Mouse (Mus musculus) midbrain, embryonic 12.5 days (tissue): Measurements from ENCODE around the gene E130114P18Rik. TPM values are rescaled to one million over a fixed set of nuclear protein-coding genes. Genes with fewer than 3 reads are reported as not detected.
A peak's percentile ranks its signal among the peaks of the same experiment; 100 is the strongest.

Experiments used
- ATAC-seq: fragments of 200-750 bp; cut with Nextera tagmentation; 2 replicates; pipeline ENCODE4 v1.8.0; 2017; ENCODE audit warnings: low read depth, moderate TSS enrichment, moderate library complexity; ENCODE audit not compliant: low FRiP score
- H3K27ac ChIP-seq: fragments of 300-500 bp; sonication (generic); replicated peaks from 2 replicates; pipeline ENCODE4 v1.5.1; 2016; ENCODE audit warnings: mild to moderate bottlenecking
- H3K27me3 ChIP-seq: fragments of 300-500 bp; sonication (generic); 2 replicates; pipeline ENCODE4 v1.6.1; 2016; ENCODE audit warnings: mild to moderate bottlenecking
- H3K36me3 ChIP-seq: fragments of 300-500 bp; sonication (generic); 2 replicates; pipeline ENCODE4 v1.6.1; 2016
- H3K4me1 ChIP-seq: fragments of 300-500 bp; sonication (generic); 2 replicates; pipeline ENCODE4 v1.6.1; 2016
- H3K4me2 ChIP-seq: fragments of 300-500 bp; sonication (generic); replicated peaks from 2 replicates; pipeline ENCODE4 v1.6.1; 2016; ENCODE audit warnings: mild to moderate bottlenecking, moderate library complexity
- H3K4me3 ChIP-seq: fragments of 300-500 bp; sonication (generic); 2 replicates; pipeline ENCODE4 v1.5.1; 2016; ENCODE audit warnings: mild to moderate bottlenecking
- H3K9ac ChIP-seq: fragments of 300-500 bp; sonication (generic); replicated peaks from 2 replicates; pipeline ENCODE4 v1.6.1; 2016; ENCODE audit warnings: mild to moderate bottlenecking, moderate library complexity
- H3K9me3 ChIP-seq: fragments of 300-500 bp; sonication (generic); 2 replicates; pipeline ENCODE4 v1.6.1; 2016; ENCODE audit warnings: mild to moderate bottlenecking
- WGBS: fragments of 180-500 bp; shearing (Covaris S2); methylation state at CpG from one replicate; pipeline ENCODE4 v1.1.7; 2016; 5-methylcytosine and 5-hydroxymethylcytosine counted together
- polyA plus RNA-seq: library from polyadenylated mRNA; unstranded; fragments of >200 nt; fragmentation: Nextera tagmentation; extraction: Ambion mirVana; gene quantifications from 2 replicates; pipeline ENCODE4 v1.2.1, GENCODE M21; 2016

Gene E130114P18Rik
- polyA plus RNA-seq: 11.5 and 16.5 TPM in 2 replicates

DNA sequence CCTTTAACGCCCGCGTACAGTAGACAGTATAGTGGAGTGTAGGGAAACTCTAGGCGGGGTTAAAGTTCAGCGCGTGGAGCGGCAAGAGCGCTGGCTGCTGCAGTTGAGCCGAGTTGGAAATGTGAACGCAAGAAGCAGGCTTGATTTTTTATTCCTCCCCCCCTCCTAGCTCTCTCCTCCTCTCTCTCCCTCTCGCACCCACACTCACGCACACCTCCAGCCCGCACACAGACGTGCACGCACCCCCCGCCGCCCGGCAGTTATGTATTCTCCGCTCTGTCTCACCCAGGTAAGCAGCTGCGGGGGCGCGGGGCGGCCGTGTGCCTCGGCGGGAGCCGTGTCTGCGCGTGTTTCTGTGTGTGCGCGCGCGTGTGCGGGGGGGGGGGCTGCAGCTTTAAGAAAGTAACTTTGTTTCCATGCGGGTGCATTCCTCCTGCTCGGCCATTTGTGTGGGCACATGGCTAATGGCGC lies at the start of gene E130114P18Rik:
Gene E130114P18Rik (minus strand): TSS at position 373 of the 471 bp plus-strand sequence.
- ATAC-seq: peak; percentile 64
- peak within 1 kb of the TSS; percentile 87 for H3K4me2 ChIP-seq
- peaks cover 67% of the 10 kb centered on the region for H3K27me3 ChIP-seq
- peaks cover under 1% of the 10 kb centered on the region; the same call in 1 of the 2 replicates for H3K36me3 ChIP-seq
- no peaks in the 10 kb centered on the region for H3K9me3 ChIP-seq
- peak within 1 kb of the TSS; percentile 91 for H3K4me3 ChIP-seq
- H3K27ac ChIP-seq: peak within 1 kb of the TSS; percentile 87
- under 1% methylated on average over 37 of the region's 37 CpGs for WGBS
- H3K9ac ChIP-seq: peak within 1 kb of the TSS; percentile 94
- H3K4me1 ChIP-seq: peaks cover 40% of the 10 kb centered on the region

DNA sequence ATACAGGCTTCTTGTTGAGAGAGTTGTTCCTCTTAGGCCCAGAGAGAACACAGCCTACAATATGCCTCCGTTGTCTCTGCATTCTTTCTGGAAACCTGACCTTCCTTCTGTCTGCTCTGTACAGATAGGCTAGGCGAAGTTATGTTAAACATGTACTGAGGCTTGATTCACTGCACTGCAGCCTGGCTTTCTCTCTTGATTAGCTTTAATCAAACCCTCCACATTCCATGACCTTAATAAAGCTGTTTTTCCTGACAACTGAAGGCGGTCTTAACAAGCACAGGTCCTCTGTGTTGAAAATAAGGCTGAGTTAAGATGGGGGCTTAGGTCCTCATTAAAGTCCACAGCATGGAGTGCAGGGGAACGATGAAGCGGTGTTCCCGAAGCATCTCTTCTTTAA lies 49.2 kb upstream of the E130114P18Rik start:
- Histone ChIP-seq H3K27me3 (peaks cover 50% of the 10 kb centered on the region), H3K9ac (no peak overlapping the region), H3K4me3 (no peak overlapping the region), H3K4me1 (peaks cover 58% of the 10 kb centered on the region), H3K27ac (no peak overlapping the region), H3K36me3 (no peaks in the 10 kb centered on the region), H3K4me2 (no peak overlapping the region), H3K9me3 (no peaks in the 10 kb centered on the region)
- ATAC-seq: 0 out of 2 replicates have a peak, but pooled peaks have one; percentile 14
- WGBS: 52% methylated on average over 6 of the region's 6 CpGs

DNA sequence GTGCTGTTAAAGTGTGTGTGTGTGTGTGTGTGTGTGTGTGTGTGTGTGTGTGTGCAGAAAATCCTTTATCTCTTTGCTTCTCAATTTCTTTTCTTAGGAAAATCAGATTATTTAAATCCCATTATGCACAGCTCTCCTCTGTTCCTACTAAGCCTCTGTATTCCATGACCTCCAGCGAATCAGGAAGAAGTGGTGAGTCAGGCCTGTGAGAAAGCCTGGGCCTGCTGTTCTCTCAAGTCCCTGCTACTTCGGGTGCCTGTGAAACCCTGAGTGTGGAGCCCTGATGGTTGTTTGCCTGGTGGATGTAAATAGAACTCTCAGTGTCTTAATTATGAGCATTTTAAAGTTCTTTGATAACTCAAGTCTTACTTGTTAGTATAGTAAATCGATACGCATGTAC lies 48.0 kb upstream of the E130114P18Rik start:
- H3K9me3 ChIP-seq: no peaks in the 10 kb centered on the region
- H3K4me3 ChIP-seq: no peak overlapping the region
- 49% methylated on average over 4 of the region's 4 CpGs for WGBS
- H3K36me3 ChIP-seq: no peaks in the 10 kb centered on the region
- ATAC-seq: peak; percentile 96
- no peak overlapping the region for H3K9ac ChIP-seq
- H3K27ac ChIP-seq: peak overlapping the region; percentile 35
- H3K27me3 ChIP-seq: peaks cover 49% of the 10 kb centered on the region
- H3K4me1 ChIP-seq: peaks cover 58% of the 10 kb centered on the region
- no peak overlapping the region for H3K4me2 ChIP-seq

DNA sequence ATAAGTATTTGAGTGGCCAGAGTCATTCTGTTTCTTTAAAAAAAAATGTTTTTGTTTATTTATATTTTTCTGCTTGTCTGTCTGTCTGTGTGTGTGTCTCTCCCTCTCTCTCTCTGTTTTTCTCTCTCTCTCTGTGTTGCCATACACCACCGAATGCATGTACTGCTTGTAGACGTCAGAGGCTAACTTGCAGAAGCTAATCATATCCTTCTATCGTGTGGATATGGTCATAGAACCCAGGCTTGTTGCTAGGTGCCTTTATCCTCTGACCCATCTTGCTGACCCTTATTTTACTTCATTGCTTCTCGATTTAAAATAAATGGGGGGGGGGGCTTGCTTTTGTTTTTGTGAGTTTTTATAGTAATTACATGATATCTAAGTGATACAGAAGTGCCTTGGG lies 47.6 kb upstream of the E130114P18Rik start:
- peak; percentile 75 for ATAC-seq
- Histone ChIP-seq H3K9me3 (no peaks in the 10 kb centered on the region), H3K36me3 (no peaks in the 10 kb centered on the region), H3K4me1 (peaks cover 58% of the 10 kb centered on the region), H3K27me3 (peaks cover 50% of the 10 kb centered on the region), H3K9ac (no peak overlapping the region), H3K4me2 (no peak overlapping the region), H3K4me3 (no peak overlapping the region), H3K27ac (peak overlapping the region; percentile 35)
- 18% methylated on average over 4 of the region's 4 CpGs for WGBS

DNA sequence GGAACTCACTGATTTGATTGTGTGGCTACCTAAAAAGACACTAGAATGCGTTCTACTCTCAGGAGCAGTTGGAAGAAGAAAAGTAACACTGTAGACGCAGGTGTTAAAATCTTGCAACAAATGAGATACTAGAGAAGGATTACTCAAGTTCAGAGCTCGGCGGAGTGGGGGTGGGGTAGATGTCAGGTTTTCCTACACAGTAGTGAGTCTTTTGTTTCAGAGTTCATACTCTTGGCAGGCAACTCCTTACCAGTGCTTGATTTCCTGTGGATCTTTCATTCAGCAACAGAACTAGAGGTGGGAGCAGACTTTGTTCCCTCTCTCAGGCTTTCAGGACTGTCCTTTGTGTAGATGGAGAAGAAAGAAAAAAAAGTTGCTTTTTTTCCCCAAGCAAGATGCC lies 46.6 kb upstream of the E130114P18Rik start:
- ATAC-seq: no peak
- no peak overlapping the region for H3K4me3 ChIP-seq
- no peak overlapping the region for H3K4me2 ChIP-seq
- 39% methylated on average over 4 of the region's 4 CpGs for whole genome bisulfite sequencing
- no peaks in the 10 kb centered on the region for H3K36me3 ChIP-seq
- no peaks in the 10 kb centered on the region for H3K9me3 ChIP-seq
- H3K27me3 ChIP-seq: peaks cover 47% of the 10 kb centered on the region
- peaks cover 54% of the 10 kb centered on the region for H3K4me1 ChIP-seq
- H3K9ac ChIP-seq: no peak overlapping the region
- no peak overlapping the region; the same call in 1 of the 2 replicates for H3K27ac ChIP-seq

DNA sequence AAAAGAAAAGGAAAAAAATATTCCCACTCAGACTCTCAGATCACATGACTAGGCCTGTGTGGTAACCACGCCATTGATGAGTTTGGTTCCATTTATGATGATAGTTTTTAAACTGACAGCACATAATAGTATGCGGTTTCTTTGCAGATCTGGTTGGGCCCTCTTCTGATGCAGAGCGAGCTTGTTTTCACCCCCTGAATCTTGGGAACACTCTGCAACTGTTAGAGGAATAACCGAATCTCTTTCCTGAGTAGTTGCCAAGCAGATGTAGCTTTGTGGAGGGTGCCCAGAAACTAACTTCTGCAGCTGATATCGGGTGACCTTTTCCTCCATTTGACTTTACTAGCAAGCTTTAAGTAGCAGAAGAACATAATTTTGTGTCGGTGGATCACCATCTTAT lies 45.6 kb upstream of the E130114P18Rik start:
- Histone ChIP-seq H3K9ac (no peak overlapping the region), H3K27ac (no peak overlapping the region), H3K4me2 (no peak overlapping the region), H3K36me3 (no peaks in the 10 kb centered on the region), H3K4me1 (peaks cover 55% of the 10 kb centered on the region), H3K9me3 (no peaks in the 10 kb centered on the region), H3K27me3 (peaks cover 43% of the 10 kb centered on the region), H3K4me3 (no peak overlapping the region)
- ATAC-seq: no peak
- 94% methylated on average over 6 of the region's 6 CpGs for WGBS

DNA sequence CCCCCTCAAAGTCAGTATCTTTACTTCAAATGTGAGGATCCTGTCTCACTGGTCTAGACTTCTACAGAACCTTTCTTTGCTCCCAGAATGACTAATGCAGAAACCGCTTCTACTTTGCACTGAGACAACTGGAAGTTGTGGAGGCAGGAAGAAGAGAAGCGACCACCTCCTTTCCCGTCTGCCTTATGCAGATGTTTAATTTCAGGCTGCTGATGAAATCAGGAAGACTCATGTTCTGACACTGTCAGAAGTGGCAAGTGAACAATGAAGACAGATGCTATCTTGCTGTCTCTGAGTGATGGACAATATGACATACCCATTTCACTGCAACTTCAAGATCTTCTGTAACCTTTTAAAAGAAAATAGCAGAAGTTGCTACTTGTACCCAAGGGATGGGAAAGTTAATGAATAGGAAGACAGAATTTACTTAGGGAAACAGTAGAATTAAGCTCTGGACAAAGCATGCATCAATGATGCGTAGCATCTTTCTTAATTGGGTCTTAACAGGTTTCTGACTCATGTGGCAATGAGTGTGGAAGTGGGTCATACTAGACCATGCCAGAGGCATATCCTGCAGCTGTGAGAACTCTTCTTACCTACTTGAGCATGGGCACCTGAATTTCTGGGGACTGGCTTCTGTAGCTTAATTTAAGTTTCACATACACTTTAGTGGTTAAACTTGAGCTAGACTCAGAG lies 43.8 kb upstream of the E130114P18Rik start:
- no peaks in the 10 kb centered on the region for H3K36me3 ChIP-seq
- H3K4me3 ChIP-seq: no peak overlapping the region
- H3K27ac ChIP-seq: no peak overlapping the region
- WGBS: 91% methylated on average over 4 of the region's 4 CpGs
- ATAC-seq: no peak
- peaks cover 37% of the 10 kb centered on the region for H3K4me1 ChIP-seq
- no peaks in the 10 kb centered on the region for H3K9me3 ChIP-seq
- peaks cover 26% of the 10 kb centered on the region for H3K27me3 ChIP-seq
- H3K4me2 ChIP-seq: no peak overlapping the region
- H3K9ac ChIP-seq: no peak overlapping the region

DNA sequence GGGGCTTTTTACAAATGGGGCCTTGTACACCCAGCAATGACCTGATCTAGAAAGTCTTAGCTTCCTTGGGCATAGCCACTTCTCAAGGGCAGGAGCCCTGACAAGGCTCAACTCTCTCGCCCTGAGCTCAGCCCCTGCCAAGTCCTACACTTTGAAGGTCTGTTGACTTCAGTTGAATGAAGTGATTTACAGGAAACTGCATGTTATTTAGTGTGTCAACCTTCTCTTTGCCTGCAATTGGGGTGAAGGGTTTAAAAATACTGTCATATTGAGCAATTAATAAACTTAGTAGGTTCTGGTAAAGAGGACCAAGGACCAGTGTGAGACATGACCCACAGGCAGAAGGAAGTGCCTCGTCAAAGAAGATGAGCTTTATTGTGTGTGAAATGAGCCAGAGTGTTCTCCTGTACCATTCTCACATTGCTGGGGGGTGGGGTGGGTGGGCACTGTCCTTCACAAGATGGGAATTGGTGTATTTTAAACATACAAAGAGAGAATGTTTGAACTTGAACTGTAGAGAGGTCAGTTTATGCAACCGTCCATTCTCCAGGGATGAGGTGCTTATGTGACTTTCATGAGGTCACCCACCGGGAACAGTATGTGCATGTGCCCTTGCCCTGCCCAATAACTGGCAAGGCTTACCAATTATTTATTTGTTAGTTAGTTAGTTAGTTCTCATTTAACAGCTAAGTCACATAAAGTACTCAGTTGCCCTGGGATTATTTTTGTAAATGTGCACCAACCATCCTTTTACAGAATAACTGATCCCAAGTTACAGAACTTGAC lies 42.8 kb upstream of the E130114P18Rik start:
- no peak for ATAC-seq
- no peak overlapping the region for H3K27ac ChIP-seq
- WGBS: 85% methylated on average over 4 of the region's 4 CpGs
- peaks cover 23% of the 10 kb centered on the region for H3K27me3 ChIP-seq
- no peaks in the 10 kb centered on the region for H3K9me3 ChIP-seq
- peaks cover 27% of the 10 kb centered on the region for H3K4me1 ChIP-seq
- H3K9ac ChIP-seq: no peak overlapping the region
- no peaks in the 10 kb centered on the region for H3K36me3 ChIP-seq
- no peak overlapping the region for H3K4me2 ChIP-seq
- no peak overlapping the region for H3K4me3 ChIP-seq

DNA sequence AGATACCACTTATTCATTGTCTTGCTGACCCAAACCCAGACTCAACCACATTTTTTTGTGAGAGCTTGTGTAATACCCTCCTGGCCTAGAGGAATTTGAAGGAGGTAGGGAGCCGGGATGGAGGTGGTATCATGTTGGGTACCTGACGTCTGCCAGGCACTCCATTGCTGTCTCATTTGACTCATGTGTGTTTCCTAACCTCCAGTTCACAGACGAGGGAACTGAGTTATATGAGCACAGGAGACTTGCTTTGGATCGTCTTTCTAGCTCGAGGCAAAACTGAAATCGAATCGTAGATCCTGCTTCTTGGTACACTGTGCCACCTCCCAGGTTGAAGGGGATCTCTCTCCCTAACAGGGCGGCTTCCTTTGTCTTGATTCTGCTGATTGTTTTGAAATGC lies 41.2 kb upstream of the E130114P18Rik start:
- Histone ChIP-seq H3K4me3 (no peak overlapping the region), H3K4me2 (no peak overlapping the region), H3K9ac (no peak overlapping the region), H3K4me1 (peaks cover 12% of the 10 kb centered on the region; the same call in 1 of the 2 replicates), H3K27me3 (peaks cover 23% of the 10 kb centered on the region), H3K27ac (no peak overlapping the region), H3K9me3 (no peaks in the 10 kb centered on the region), H3K36me3 (no peaks in the 10 kb centered on the region)
- ATAC-seq: no peak
- 87% methylated on average over 8 of the region's 8 CpGs for WGBS

DNA sequence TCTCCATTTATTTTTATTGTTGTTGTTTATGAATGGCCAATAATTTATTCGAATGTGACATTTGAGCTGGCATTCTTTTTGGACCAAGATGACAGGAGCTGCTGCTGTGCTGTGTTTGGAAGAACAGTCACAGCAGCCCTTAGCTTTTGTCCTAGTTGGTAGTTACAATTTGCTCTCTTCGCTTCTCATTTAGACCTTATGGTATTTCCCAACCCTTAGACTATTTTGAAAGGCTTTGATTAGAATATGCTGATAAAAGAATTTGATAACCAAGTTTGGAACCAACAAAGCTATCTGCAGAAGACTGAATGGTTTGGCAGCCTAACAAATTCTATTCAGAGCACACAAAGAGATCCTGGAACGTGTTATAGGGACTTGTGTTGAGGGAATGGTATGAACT lies 40.6 kb upstream of the E130114P18Rik start:
- H3K4me3 ChIP-seq: no peak overlapping the region
- no peak overlapping the region for H3K27ac ChIP-seq
- peaks cover 22% of the 10 kb centered on the region for H3K27me3 ChIP-seq
- no peak overlapping the region for H3K9ac ChIP-seq
- H3K36me3 ChIP-seq: no peaks in the 10 kb centered on the region
- H3K4me2 ChIP-seq: no peak overlapping the region
- peaks cover 10% of the 10 kb centered on the region; the same call in 1 of the 2 replicates for H3K4me1 ChIP-seq
- 85% methylated on average over 3 of the region's 3 CpGs for WGBS
- ATAC-seq: no peak
- no peaks in the 10 kb centered on the region for H3K9me3 ChIP-seq

DNA sequence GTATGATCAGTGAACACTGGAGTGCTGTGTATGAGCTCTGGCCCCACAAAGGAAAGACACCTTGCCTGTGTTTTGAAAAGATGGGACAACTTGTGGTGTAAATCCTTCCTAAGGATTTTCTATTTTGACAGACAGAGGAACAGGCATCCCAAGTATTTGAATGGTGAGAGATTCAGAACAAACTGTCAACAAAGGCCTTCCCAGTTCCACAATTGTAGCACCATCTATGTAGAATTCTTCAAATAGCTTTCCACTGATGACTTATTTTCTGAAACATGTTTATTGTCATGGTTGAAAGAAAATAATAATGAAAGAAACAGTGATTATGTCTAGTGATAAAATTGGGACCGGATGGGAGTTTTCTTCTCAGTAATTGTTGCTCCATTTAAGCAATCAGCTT lies 39.9 kb upstream of the E130114P18Rik start:
- 77% methylated on average over 1 of the region's 1 CpGs for WGBS
- ATAC-seq: no peak

DNA sequence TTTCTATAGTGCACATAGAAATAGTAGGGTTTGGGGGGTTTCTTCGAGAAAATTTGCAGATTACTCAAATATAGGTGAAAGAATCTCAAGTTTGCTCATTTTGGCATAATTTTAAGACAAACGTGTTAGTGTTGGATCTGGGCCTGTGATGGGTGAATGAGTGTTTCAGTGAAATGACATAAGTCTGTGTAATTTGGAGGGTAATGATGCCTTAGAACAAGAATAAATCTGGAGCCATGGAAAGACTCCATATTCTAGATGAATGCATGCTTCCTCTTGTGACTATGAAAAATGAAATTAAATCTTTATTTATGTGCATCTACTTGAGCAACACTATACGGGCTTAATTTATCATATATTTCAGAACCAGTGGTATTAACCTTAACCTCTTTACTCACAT lies 38.9 kb upstream of the E130114P18Rik start:
- Histone ChIP-seq H3K4me3 (no peak overlapping the region), H3K9me3 (no peaks in the 10 kb centered on the region), H3K4me2 (no peak overlapping the region), H3K36me3 (no peaks in the 10 kb centered on the region), H3K9ac (no peak overlapping the region), H3K27ac (no peak overlapping the region), H3K4me1 (peaks cover 5% of the 10 kb centered on the region; the same call in 1 of the 2 replicates), H3K27me3 (peaks cover 14% of the 10 kb centered on the region)
- ATAC-seq: no peak
- WGBS: 91% methylated on average over 3 of the region's 3 CpGs

More for the DNA sequence above, 39.9 kb upstream of the E130114P18Rik start:
- Histone ChIP-seq H3K4me2 (no peak overlapping the region), H3K4me1 (peaks cover 5% of the 10 kb centered on the region; the same call in 1 of the 2 replicates), H3K4me3 (no peak overlapping the region), H3K36me3 (no peaks in the 10 kb centered on the region), H3K9ac (no peak overlapping the region), H3K27ac (no peak overlapping the region), H3K27me3 (peaks cover 17% of the 10 kb centered on the region), H3K9me3 (no peaks in the 10 kb centered on the region)
